Mouse (Mus musculus) inflammation-experienced regulatory T-cells, adult 6 months (primary cell): ENCODE results near the gene Syt7. TPM values are rescaled to one million over a fixed set of nuclear protein-coding genes. Genes with fewer than 3 reads are reported as not detected.

Experiments
- ATAC-seq: one replicate; pipeline ENCODE4 v1.8.0; 2017
- polyA plus RNA-seq, 3 experiments: library from polyadenylated mRNA; unstranded; fragments of 100-300 nt; shearing (Covaris generic); gene quantifications; one replicate each; pipeline ENCODE4 v1.2.1; 2017

The Syt7 gene
- polyA plus RNA-seq, 3 experiments from 2014 or later = 0.05 TPM; not detected in 2

- no peak for ATAC-seq
Observed at GRCm38 (mm10) chr19:10425484-10426270, 36.8 kb downstream of the Syt7 start.

- no peak for ATAC-seq
Observed at GRCm38 (mm10) chr19:10426312-10426711, 37.4 kb downstream of the Syt7 start.

- ATAC-seq = no peak
Observed at GRCm38 (mm10) chr19:10426793-10427192, 37.9 kb downstream of the Syt7 start.

GRCm38 (mm10) chr19:10427431-10427830 lies 38.5 kb downstream of the Syt7 start:
- ATAC-seq = no peak

GRCm38 (mm10) chr19:10429371-10429770 lies 40.5 kb downstream of the Syt7 start:
- no peak for ATAC-seq

GRCm38 (mm10) chr19:10431410-10431809 lies 42.5 kb downstream of the Syt7 start:
- no peak for ATAC-seq

- ATAC-seq = no peak
Observed at GRCm38 (mm10) chr19:10431841-10432240, 43.0 kb downstream of the Syt7 start.

- no peak for ATAC-seq
Observed at GRCm38 (mm10) chr19:10433225-10433624, 44.3 kb downstream of the Syt7 start.

- ATAC-seq = no peak
Observed at GRCm38 (mm10) chr19:10433879-10434540, 45.1 kb downstream of the Syt7 start.

- ATAC-seq = no peak
Observed at GRCm38 (mm10) chr19:10434927-10435326, 46.0 kb downstream of the Syt7 start.

GRCm38 (mm10) chr19:10435908-10436307 lies 47.0 kb downstream of the Syt7 start:
- ATAC-seq = no peak

- ATAC-seq = no peak
Observed at GRCm38 (mm10) chr19:10436726-10437125, 47.8 kb downstream of the Syt7 start.

- ATAC-seq = no peak
Observed at GRCm38 (mm10) chr19:10437521-10437920, 48.6 kb downstream of the Syt7 start.

GRCm38 (mm10) chr19:10444685-10445369 lies 55.9 kb downstream of the Syt7 start:
- ATAC-seq = no peak

GRCm38 (mm10) chr19:10448275-10448674 lies 59.4 kb downstream of the Syt7 start:
- ATAC-seq = no peak

GRCm38 (mm10) chr19:10449190-10449589 lies 60.3 kb downstream of the Syt7 start:
- ATAC-seq = no peak

- no peak for ATAC-seq
Observed at GRCm38 (mm10) chr19:10449708-10450107, 60.8 kb downstream of the Syt7 start.

- no peak for ATAC-seq
Observed at GRCm38 (mm10) chr19:10454718-10455436, 66.0 kb downstream of the Syt7 start.

- no peak for ATAC-seq
Observed at GRCm38 (mm10) chr19:10455437-10455806, 66.5 kb downstream of the Syt7 start.

GRCm38 (mm10) chr19:10456752-10457483 lies 68.0 kb downstream of the Syt7 start, which contains the start of gene Lrrc10b:
TSS of gene Lrrc10b (minus strand) at chr19:10457473.
- no peak for ATAC-seq

GRCm38 (mm10) chr19:10457484-10457800 lies 68.6 kb downstream of the Syt7 start:
- no peak for ATAC-seq

GRCm38 (mm10) chr19:10458096-10458495 lies 69.2 kb downstream of the Syt7 start:
- ATAC-seq = no peak
